Mouse (Mus musculus): ENCODE measurements around the gene Cabp7.
"Not testable (repeated sequence)": the region's sequence is repeated elsewhere in the genome, so short reads cannot be mapped to it uniquely, and the experiment has no call there.

Cabp7 gene

DNA sequence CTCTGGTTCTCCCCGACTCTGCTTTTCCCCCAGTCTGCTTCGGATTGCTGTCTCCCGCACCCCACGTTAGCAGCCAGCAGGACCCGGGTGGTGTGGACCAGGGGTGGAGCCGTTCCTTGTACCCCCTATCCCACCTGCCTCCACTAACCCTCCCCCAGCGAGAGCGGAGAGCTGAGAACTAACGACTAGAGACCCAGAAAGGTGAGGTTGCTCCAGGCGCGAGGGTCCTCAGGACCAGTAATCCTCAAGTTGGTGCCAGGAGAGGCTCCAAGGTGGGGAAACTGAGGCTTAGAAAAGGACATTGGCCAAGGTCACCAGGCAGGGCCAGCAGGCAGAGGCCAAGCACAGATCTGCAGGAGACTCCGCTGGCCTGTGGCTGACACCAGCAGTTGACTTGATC, 707 bp upstream of the Cabp7 start:
- no peak for DNase-seq (ENCODE audit: low spot score)

- no peak for DNase-seq (ENCODE audit: low spot score)
Measured at GRCm38 (mm10) chr11:4745969-4746368, 609 bp downstream of the Cabp7 start.

DNA sequence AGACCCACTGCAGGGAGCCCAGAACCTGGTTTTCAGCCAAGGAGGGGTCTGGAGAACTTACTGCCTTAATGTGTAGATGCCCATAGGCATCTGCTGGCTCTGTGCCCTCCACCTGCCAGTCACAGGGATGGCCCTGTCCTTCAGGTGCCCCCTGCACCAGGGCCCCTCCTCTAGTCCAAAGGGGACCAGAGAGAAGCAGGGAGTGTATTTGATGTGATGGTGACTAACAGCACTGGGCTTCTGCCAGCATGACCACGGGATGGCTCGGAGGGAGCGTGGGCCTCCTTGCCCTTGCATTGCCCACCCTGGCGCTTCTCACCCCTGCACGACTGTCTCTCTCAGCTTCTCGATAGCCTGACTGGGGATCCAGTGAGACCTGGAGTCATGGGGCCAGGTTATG, 1.9 kb downstream of the Cabp7 start:
- DNase-seq (ENCODE audit: low spot score) = no peak

DNA sequence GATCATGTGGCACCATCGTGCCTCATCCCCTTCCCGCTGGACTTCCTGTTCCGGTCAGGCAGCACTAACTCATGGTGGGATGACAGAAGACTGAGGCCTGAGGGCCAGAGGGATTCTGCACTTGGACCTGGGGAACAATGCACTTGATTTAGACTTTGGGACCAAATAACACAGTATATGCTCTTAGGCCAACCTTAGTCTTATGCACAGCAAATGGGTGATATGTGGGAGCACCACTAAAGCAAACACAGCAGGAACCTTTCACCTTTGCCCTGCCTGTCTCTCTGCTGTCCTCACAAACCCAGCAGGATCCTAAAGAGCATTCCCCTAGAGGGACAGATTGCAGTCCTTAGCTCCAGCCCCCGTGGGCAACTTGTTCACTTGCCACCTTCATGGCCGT, 5.8 kb downstream of the Cabp7 start:
- DNase-seq (ENCODE audit: low spot score) = no peak

DNA sequence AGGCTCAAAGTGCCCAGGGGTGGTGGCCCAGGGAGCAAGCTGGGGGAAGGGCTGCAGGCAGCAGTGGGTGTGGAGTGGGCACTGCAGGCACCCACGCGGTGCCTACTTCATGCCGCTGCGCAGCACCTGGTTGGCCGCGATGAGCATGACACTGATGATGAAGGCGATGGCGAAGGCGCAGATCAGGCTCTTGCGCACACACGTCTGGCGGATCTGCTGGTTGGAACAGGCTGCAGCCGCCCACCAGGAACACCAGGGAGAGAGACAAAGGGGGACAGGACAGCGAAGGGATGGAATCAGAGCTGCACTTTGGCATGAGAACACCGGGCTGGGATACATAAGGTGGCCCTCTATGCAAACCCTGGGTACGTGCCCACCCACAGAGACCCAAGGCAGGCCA, 7.9 kb downstream of the Cabp7 start:
- no peak for DNase-seq (ENCODE audit: low spot score)

- no peak for DNase-seq (ENCODE audit: low spot score)
Measured at GRCm38 (mm10) chr11:4737682-4738081, 8.9 kb downstream of the Cabp7 start.

- DNase-seq (ENCODE audit: low spot score) = no peak
Measured at GRCm38 (mm10) chr11:4736355-4736754, 10.2 kb downstream of the Cabp7 start.

DNA sequence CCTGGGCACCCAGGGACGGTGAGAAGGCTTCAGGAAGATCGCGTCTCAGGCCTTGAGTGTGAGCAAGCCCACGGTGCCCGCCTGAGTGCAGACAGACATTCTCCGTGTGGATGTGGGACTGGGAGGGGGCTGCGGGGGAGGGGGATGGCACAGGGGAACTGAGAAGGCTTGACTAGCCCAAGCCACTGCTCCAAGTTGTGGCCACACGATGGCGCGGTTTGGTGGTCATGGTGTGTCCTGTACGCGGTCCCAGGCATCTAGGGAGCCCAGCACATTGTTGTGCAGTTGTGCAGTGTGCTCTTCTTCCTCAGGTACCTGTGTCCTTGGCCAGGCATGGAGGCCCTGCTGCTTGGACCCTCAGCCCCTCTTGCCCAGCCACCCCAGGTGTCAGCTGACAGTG, 12.4 kb downstream of the Cabp7 start:
- no peak for DNase-seq (ENCODE audit: low spot score)

- DNase-seq (ENCODE audit: low spot score) = no peak
Measured at GRCm38 (mm10) chr11:4731781-4732180, 14.8 kb downstream of the Cabp7 start.

DNA sequence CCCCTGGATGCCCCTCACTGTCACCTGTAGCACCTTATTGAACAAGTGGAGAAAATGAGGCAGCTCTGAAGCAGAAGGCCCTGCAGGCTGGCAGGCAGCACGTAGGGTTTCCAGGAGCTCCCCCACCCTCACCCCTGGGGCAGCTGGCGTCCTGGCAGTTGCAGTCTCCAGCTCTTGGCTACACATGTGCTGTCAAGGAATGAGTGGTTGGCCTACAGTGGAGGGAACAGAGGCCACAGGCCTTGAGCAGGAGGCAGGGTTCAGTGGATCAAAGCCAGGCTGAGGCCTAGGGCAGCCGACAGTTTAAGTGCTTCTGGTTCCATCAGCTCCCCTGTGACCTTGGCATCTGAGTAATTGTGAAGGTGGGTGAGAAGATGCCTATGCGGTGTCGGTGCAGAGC, 15.7 kb downstream of the Cabp7 start:
- no peak for DNase-seq (ENCODE audit: low spot score)

GRCm38 (mm10) chr11:4730096-4730495, 16.5 kb downstream of the Cabp7 start:
- no peak for DNase-seq (ENCODE audit: low spot score)

DNA sequence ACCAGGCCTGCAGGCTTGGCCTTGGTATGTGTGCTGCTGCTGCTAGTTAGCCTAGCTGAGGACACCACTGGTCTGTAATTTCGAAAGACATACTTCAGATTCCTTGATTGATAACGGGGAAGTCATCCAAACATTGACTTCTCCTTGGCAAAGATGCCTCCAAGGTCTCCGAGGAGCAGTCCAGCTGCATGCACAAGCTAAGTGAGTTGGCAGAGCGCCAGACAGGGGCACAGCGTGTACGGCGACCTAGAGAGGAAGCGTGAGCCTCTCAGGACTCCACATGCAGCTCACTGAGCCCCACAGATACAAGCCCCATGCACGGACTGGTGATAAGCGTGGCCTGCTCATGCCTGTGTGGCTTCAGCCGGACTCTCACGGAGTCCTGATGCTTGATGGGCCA, 17.0 kb downstream of the Cabp7 start:
- no peak for DNase-seq (ENCODE audit: low spot score)

DNA sequence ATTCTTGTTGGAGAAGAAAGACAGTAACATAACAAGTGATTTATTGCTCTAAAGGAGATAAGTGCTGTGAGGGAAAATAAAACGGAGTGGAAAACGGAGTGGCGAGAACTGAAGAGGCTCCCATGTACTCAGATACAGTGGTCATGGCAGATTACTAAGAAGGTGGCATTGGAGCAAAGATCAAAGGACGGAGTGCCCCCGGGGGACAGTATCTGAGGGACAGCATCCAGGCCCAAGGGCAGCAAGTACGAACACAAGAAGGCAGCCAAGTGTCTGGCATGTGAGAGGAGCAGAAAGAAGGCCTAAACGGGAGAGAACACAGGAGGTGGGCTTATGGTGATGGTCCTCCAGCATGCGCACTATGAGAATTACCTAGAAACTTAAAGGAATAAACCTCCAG, 24.9 kb downstream of the Cabp7 start:
- DNase-seq (ENCODE audit: low spot score) = no peak

GRCm38 (mm10) chr11:4720900-4721580, 25.5 kb downstream of the Cabp7 start:
- no peak for DNase-seq (ENCODE audit: low spot score)

GRCm38 (mm10) chr11:4720393-4720792, 26.2 kb downstream of the Cabp7 start:
- DNase-seq (ENCODE audit: low spot score) = no peak

DNA sequence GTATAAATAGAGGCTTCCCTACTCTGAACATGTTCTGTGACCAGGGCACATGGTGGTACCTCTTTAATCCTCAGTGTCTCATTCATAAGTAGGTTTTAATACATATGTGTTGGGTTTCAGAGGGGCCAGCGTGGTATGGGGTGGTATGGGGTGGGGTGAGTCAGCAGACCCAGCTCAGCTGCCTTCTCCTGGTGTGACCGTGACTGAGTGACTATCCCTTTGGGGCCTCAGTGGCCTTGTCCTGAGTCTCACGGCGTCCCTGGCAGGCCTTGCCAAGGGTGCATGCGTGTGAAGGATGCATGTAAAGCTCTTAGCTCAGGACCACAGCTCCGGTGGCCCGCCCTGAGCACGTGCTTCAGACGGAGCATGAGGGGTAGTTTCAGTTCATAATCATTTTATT, 26.6 kb downstream of the Cabp7 start:
- DNase-seq (ENCODE audit: low spot score) = no peak

DNA sequence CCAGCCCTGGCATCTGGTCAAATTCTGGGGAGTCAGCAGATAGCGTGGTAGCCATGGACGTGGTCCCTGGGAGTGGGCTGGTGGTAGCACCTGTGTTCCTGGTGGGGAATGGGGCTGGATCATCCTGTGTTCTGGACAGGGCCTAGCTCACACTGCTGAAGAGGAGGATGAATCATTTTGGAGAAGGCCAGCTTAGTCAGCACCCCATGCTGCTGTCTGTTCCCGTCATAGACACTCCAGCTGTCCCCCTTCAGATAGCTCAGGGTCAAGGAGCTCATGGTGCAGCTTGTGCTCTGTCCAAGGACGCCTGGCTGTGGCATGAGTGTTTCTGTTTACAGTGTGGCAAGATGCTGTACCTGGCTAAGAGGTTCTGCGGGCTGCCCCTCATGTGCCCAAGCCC, 28.0 kb downstream of the Cabp7 start:
- DNase-seq (ENCODE audit: low spot score) = no peak

DNA sequence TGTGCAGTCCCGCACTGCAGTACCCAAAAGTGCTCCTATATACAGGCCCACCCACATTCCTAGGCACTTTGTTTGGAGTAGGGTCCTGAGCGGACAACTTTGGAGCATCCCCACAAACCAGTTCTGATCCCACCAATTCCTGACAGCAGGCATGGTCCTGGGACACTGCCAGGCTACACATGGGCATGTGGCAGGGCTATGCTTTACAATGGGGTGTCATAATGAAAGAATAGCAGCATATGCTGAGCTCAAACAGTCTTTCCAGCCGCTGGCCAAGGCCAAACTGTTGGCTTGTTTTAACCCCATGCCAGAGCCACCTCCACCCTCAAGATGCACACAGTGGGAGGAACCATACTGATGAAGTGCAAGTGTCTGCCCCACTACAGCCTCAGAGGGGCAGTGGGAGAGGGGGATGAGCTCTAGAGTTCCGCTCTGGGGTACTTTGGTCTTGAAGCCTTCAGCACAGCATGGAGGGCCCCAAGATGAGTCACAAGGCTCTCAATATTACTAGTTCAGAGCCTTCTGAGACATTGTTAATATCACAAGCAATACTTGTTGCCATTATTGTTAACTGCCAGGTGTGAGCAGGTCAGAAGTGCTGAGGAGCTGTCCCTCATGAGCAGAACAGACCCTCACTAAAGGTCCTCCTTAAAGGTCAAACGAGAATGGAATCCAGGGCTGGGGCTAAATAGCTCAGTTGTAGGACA, 29.9 kb downstream of the Cabp7 start:
- no peak for DNase-seq (ENCODE audit: low spot score)

GRCm38 (mm10) chr11:4715596-4715995, 31.0 kb downstream of the Cabp7 start:
- DNase-seq (ENCODE audit: low spot score) = no peak

DNA sequence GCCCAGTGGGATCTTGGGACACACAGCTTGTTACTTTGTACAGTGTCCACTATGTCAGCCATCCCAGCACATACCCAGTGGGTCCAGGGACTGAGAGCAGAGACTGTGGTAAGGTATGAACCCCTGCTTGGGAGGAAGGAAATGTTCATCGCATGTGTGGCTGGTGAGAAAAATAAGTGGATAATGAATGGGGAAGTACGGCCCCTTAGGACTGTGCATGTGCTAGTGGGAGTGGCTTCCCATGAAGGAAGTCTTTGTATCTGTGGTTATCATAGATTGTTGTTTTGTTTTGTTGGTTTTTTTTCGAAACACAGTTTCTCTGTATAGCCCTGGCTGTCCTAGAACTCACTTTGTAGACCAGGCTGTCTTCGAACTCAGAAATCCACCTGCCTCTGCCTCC, 31.9 kb downstream of the Cabp7 start:
- DNase-seq (ENCODE audit: low spot score) = no peak

DNA sequence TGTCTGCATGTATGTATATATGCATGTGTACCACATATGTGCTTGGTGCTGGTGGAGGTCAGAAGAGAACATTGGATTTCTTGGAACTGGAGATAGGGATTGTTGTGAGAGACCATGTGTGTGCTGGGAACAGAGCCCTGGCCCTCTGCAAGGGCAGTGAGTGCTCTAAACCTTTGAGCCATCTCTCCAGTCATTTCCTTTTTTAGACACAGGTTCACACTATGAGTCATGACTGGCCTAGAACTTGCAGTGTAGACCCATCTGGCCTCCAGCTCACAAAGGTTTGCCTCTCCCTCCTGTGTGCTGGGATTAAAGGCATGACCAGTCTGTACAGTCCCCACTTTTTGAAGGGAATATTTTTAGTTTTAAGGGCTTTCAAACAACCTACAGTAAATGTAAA, 33.8 kb downstream of the Cabp7 start:
- DNase-seq (ENCODE audit: low spot score) = no peak

DNA sequence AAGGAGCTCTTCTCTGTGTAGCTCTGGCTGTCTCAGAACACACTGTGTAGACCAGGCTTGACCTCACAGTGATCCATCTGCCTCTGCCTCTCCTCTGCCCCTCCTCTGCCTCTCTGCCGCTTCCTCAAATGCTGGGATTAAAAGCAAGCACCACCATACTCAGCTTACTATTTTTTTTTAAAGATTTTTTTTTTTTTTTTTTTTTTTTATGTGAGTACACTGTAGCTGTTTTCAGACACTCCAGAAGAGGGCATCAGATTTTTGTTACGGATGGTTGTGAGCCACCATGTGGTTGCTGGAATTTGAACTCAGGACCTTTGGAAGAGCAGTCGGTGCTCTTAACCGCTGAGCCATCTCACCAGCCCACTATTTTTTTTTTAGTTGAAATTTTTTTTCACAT, 36.4 kb downstream of the Cabp7 start:
- DNase-seq (ENCODE audit: low spot score) = not testable (repeated sequence)

- no peak for DNase-seq (ENCODE audit: low spot score)
Measured at GRCm38 (mm10) chr11:4705178-4705577, 41.4 kb downstream of the Cabp7 start.
